Mouse (Mus musculus) heart, postnatal 25 days (tissue): Measurements from ENCODE around the gene Cmas. TPM values are rescaled to one million over a fixed set of nuclear protein-coding genes. Genes with fewer than 3 reads are reported as not detected.

Experiments
- DNase-seq: peaks from one replicate; pipeline ENCODE4 v3.0.0; 2022; ENCODE audit warnings: low spot score
- intact Hi-C: fragments of 180-260 bp; cut with DNase I; formaldehyde crosslinking; loops from one replicate; pipeline ENCODE4 v1.15.1; 2025
- total RNA-seq, 2 experiments: library from RNA; stranded (reverse); gene quantifications; 2 replicates each; pipeline ENCODE4 v1.2.3; 2021

The Cmas gene
- total RNA-seq, 2 experiments from 2014 or later, result 33.5 to 34.8 TPM

DNA sequence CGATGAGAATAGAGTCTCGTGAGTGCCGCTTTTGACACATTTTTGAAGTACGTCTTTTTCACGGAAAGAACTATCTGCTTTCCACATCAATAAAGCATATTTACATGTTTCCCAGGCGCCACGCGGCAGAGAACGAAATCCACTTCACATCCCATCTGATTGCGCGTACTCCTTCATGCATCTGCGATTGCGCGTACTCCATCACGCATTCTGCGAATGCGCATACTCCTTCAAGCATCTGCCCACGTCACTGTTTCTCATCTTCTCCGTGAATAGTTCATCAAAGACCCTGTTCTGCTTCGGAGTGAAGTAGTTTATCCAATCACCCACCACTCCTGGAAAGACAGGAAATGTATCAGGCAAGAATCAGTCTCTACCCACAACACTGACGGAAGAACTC lies 29.6 kb downstream of the Cmas start:
- DNase-seq, result no peak
- intact Hi-C loops, result no loop called here

GRCm38 (mm10) chr6:142788042-142788987 lies 31.8 kb downstream of the Cmas start:
- DNase-seq, result no peak
- intact Hi-C loops, result no loop called here

DNA sequence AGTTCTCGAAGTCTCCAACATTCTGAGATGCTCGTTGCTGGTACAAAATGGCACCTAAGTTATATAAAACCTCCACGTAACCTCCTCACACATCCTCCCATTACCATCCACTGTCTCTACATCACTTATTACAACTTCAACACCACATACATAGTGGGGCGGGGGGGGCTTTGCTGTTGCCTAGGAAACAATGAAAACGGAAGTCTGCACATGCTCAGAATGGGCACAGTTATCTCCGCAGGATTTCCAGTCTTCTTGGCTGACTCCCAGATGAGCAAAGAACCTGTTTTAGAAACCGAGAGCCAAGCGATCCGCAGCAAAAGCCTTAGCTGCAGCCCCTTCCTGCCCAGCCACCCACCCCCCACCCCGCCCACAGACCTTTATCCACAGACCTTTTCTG lies 33.2 kb downstream of the Cmas start:
- DNase-seq, result no peak
- intact Hi-C loops, result no loop called here

GRCm38 (mm10) chr6:142792241-142792968 lies 35.9 kb downstream of the Cmas start:
- intact Hi-C loops, result no loop called here
- DNase-seq, result no peak

DNA sequence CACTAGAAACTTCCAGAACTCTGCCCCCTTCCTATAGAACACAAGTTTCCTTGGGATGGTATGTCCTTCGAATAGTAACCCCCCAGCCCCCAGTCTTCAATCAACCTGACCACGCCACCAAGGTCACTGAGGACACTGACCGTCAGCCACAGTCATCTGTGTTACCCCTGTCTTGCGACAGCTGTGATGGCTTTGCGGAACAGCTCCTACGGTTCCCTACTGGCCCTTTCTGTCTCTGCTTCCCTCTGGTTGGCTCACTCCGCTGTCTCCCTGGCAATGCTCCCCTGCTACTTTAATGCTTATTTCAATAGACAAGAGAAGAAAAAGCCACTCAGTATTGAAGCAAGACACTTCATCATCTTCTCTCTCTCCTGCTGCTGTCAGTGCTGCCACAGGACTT lies 37.0 kb downstream of the Cmas start:
- no peak for DNase-seq
- intact Hi-C loops, result no loop called here

DNA sequence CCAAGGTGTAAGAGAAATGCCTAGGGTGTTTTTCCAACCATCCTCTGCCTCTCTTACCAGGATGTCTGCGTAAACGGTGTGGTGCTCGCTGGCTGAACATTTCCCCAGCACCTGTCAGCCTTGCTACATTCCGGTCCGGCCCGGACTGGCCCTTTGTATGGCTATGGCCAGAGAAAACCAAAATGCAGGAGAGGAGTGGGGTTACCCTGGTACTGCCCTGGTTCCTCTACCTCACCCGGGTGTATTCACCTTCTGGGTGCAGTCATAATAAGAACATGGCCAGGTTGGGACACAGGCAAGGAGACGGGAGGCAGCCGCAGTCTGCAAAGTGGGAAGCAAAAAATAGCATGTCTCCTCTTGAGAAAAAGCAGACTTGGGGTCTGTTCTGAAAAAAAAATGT lies 38.6 kb downstream of the Cmas start:
- intact Hi-C loops, result no loop called here
- no peak for DNase-seq

DNA sequence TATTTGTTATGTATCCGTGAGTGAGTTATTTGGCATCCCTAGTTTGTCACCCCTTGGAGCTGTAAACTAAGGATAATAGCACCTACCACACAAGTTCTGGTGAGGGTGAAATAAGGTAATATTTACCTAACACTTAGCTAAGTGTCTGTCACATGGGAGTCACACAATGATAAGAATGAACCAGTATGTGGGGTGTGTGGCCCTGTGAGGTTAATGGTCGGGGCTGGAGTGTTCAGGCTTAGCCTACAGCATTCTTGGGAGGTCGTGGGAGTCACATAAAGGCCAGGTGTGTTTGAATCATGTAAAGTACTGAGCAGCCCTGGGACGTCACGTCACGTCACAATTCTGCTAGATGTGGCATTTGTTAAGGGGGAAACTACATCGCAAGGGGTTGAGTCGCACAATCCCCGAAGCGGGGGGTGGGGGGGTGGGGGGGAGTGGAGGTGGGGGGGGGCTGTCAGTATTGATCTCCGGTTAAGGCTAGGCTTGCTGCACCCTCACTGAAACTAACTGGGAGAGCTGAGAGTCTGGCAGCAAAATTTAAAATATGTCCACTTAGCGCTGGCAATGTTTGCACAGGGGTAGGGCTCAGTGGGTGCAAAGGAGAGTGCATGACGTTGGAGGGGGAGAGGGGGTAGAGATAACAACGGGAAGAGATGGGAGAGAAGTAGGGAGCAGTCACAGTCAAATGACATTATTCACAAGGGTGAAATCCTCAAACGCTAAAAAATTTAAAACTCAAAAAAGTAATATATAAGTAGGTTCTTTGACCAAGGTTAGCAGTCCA lies 39.4 kb downstream of the Cmas start:
- intact Hi-C loops, result no loop called here
- DNase-seq, result no peak

DNA sequence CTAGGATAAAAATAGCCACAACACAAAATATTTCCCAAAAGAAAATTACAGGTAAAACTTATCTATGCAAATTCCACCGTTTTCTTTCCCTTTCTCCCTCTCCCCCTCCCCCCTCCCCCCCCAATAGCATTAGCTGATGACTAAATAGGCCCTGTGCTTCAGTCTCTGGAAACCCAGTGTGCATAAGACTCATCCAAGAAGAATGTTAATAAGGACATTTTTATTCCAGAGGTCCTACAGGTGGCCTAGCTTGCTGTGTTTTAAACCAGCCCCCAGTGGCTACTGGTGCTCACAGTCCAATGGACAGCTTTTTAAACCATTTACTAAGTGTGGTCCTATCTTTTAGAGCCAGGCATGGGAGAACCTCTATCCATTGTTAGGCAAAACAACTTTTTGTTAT lies 41.5 kb downstream of the Cmas start:
- intact Hi-C loops, result no loop called here
- no peak for DNase-seq

DNA sequence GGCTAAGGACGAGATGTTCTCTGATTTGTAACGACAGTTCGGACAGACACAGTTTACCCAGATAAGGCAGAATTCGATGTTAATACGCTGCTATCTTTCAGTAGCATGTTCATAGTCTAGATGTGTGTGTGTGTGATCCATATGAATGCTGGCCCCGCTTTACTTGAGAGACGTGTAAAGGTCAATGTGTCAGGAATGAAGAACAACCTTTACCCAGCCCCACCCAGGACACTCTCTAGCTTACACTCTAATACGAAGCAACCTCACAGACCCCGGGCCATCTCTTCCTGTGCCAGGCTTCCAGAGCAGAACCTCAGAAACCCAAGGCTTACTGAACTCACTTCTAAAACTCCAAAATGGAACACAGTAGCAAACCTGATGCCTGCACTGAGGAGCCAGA lies 42.4 kb downstream of the Cmas start:
- intact Hi-C loops, result no loop called here
- DNase-seq, result no peak

- DNase-seq, result no peak
- intact Hi-C loops, result no loop called here
Observed at GRCm38 (mm10) chr6:142799704-142800374, 43.4 kb downstream of the Cmas start.

GRCm38 (mm10) chr6:142801687-142802086 lies 45.2 kb downstream of the Cmas start:
- intact Hi-C loops, result no loop called here

DNA sequence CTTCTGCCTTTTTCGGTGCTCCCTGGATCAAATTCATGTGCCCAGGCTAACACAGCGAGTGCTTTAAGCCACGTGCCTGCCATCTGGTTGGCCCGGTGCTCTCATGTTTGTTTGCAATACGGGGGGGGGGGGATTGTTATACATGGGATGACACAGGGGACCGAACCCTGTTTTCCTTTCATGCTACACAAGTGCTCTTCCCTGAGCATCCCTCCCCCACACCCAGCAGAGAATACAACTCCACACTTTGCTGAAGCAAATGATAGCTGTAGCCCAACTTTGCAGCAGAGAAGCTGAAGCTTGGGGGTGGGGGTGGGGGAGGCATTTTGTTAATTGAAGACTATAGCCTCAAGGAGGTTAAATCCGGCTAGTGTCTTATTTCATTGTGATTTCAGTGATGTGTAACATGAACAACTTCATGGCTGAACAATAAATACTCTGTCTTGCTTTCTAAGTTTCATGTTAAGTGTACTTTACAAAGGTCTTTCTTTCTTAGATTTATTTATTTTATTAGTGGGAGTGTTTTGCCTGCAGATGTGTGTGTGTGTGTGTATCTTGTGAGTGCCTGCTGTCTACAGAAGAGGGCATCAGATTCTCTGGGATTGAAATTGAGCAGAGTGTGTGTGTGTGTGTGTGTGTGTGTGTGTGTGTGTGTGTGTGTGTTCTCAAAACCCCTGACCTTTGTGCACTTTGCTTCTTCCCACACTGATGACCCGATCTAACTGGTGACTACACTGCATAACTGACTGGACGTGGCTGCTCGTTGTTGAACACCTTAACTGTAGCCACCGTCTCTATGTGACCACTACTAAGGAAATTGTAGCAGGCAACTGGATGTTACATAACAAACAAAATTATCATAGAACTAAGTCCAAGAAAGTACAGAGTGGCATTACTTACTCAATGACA lies 46.4 kb downstream of the Cmas start:
- intact Hi-C loops, result no loop called here
- no peak for DNase-seq

More at GRCm38 (mm10) chr6:142801687-142802086, 45.2 kb downstream of the Cmas start:
- no peak for DNase-seq

DNA sequence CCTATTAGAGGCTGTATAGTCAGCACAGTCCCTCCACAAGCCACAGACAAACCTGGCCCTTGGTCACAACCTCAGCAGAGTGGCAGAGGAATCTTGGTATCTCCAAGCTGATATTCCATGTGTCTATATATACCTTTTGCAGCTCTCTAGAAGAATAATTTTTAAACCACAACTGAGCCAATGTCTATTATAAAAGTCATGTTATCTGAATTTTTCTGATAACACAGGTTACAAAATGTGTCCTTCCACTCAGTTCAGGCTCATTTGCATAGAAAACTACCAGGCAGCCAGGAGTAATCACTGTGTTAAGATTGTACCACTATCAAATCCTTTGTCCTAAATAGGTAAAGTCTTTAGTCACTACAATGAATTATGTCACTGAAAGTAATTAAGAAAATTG lies 47.9 kb downstream of the Cmas start, which contains the start of gene Sult6b2:
Gene Sult6b2, minus strand, starts transcription at position 101 of the 400 bp plus-strand sequence.
- intact Hi-C loops, result no loop called here
- no peak for DNase-seq

DNA sequence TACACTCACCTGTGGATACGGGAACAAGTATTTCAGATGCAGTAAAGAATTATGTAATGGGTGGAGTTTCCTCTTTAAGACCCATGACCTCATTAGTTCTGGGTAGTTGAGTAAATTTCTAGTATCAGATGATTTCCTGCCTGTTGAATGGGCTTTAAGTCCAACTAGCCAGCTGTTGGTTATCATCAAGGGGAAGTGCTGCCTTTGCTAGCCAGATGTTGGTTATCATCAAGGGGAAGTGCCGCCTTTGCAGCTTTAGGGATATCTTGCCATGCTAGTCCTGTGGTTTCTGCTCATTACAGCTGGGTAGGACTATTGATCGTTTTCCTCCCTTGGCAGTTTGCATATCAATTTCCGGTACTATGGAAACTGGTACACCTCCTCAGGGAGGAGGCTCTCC lies 49.8 kb downstream of the Cmas start:
- no peak for DNase-seq
- intact Hi-C loops, result no loop called here

GRCm38 (mm10) chr6:142809373-142810098 lies 53.0 kb downstream of the Cmas start:
- no peak for DNase-seq
- intact Hi-C loops, result loop anchor here (5.0 to 10.0 kb wide), 2 partner anchors 32 to 155 kb away; partner anchors contain the start of gene St8sia1

DNA sequence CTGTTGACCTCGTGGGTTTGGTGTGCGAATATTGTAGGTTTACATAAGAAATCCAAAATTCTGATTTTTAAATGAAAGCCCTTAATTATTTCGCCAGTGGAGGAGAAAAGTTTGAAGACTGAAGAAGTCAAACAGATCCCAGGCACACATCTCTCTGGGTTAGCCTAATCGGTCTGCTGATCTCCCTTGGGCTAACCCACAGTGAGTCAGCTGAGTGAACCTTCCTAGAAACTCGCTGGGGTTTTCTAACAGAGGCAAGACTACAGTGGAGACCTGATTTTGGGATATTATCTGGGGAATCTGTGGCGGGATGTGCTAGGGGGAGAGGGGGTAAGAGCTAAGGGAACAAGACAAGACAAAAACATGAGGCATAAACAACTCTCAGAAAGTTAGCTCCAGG lies 53.8 kb downstream of the Cmas start:
- no peak for DNase-seq
- intact Hi-C loops, result loop anchor here (5.0 to 10.0 kb wide), 2 partner anchors 33 to 155 kb away; partner anchors contain the start of gene St8sia1

DNA sequence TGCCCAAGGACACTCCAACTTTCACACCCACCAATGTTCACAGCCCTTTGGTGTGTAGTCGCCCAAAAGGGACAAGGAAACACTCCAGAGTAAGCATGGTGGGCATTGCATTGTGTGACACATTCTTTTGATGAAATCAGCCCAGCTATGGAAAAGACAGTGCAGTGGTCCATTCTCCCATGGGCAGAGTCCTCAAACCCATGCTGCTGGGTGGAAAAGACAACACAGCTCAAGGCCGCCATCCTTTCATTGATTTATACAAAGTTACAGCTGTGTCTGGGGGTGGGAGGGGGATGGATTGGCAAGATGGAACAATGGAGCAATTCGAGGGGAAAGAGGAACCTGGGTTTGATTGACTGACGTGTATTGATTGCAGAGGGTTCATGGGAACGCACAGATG lies 56.5 kb downstream of the Cmas start:
- intact Hi-C loops, result loop anchor here (5.0 to 10.0 kb wide), 2 partner anchors 36 to 152 kb away; partner anchors contain the start of gene St8sia1
- DNase-seq, result no peak

- intact Hi-C loops, result loop anchor here (5.0 to 10.0 kb wide), 2 partner anchors 37 to 151 kb away; partner anchors contain the start of gene St8sia1
Observed at GRCm38 (mm10) chr6:142814011-142814410, 57.5 kb downstream of the Cmas start.

More at GRCm38 (mm10) chr6:142814011-142814410, 57.5 kb downstream of the Cmas start:
- no peak for DNase-seq
